Mouse (Mus musculus) forebrain, embryonic 16.5 days (tissue): ENCODE data around the gene Ccdc69. TPM values are rescaled to one million over a fixed set of nuclear protein-coding genes. Genes with fewer than 3 reads are reported as not detected.
A peak's percentile ranks its signal among the peaks of the same experiment; 100 is the strongest.

ENCODE experiments used
- ATAC-seq: fragments of 200-750 bp; cut with Nextera tagmentation; 2 replicates; pipeline ENCODE4 v1.8.0; 2017; ENCODE audit warnings: mild to moderate bottlenecking, moderate library complexity
- H3K27ac ChIP-seq: fragments of 300-500 bp; sonication (generic); 2 replicates; pipeline ENCODE4 v1.5.1; 2014; ENCODE audit warnings: low read length, control low read depth
- H3K27me3 ChIP-seq: fragments of 300-500 bp; sonication (generic); replicated peaks from 2 replicates; pipeline ENCODE4 v1.6.1; 2014; ENCODE audit warnings: low read length; ENCODE audit not compliant: control insufficient read depth, insufficient read depth
- H3K36me3 ChIP-seq: fragments of 300-500 bp; sonication (generic); 2 replicates; pipeline ENCODE4 v1.6.1; 2014; ENCODE audit not compliant: control insufficient read depth, insufficient read depth
- H3K4me1 ChIP-seq: fragments of 300-500 bp; sonication (generic); replicated peaks from 2 replicates; pipeline ENCODE4 v1.6.1; 2014; ENCODE audit warnings: low read length; ENCODE audit not compliant: control insufficient read depth, insufficient read depth
- H3K4me2 ChIP-seq: fragments of 300-500 bp; sonication (generic); 2 replicates; pipeline ENCODE4 v1.6.1; 2014; ENCODE audit warnings: mild to moderate bottlenecking, low read length, control low read depth
- H3K4me3 ChIP-seq: fragments of 300-500 bp; sonication (generic); replicated peaks from 2 replicates; pipeline ENCODE4 v1.5.1; 2014; ENCODE audit warnings: mild to moderate bottlenecking, low read length, control low read depth
- H3K9ac ChIP-seq: fragments of 300-500 bp; sonication (generic); replicated peaks from 2 replicates; pipeline ENCODE4 v1.6.1; 2014; ENCODE audit warnings: low read depth, low read length, control low read depth
- H3K9me3 ChIP-seq: fragments of 300-500 bp; sonication (generic); 2 replicates; pipeline ENCODE4 v1.6.1; 2016; ENCODE audit warnings: low read length; ENCODE audit not compliant: control insufficient read depth
- WGBS: fragments of 180-500 bp; shearing (Covaris S2); extraction: QIAGEN DNeasy Blood & Tissue Kit; methylation state at CpG from one replicate; pipeline ENCODE4 v1.1.7; 2014; 5-methylcytosine and 5-hydroxymethylcytosine counted together
- polyA plus RNA-seq: library from polyadenylated mRNA; unstranded; fragments of >200 nt; fragmentation: Nextera tagmentation; extraction: Ambion mirVana; gene quantifications from 2 replicates; pipeline ENCODE4 v1.2.1, GENCODE M21; 2015

The Ccdc69 gene
- polyA plus RNA-seq, 1 experiment from 2014 or later, result 0.29 TPM

DNA sequence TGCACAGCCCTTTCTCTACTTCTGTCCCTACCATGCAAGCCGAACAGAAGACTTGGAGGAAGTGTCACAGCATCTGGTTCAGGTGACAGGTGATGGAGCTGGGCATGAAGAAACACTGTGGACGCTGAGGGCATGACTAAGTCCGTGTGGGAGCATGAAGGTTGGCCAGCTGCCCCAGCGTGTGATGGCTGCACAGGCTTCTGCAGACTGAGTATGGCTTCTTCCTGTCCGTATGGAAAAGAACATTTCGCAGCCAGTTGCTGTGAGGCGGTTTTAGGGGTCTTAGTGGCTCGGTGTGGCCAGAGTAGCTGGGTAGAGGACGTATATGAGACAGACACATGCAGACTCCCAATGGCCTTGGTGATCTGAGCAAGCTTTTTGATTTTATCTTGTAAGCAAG is 3.3 kb upstream of the Ccdc69 start:
- no peak for ATAC-seq
- 90% methylated on average over 9 of the region's 9 CpGs for WGBS
- H3K27me3 ChIP-seq, result peaks cover 3% of the 10 kb centered on the region; the same call in 1 of the 2 replicates

DNA sequence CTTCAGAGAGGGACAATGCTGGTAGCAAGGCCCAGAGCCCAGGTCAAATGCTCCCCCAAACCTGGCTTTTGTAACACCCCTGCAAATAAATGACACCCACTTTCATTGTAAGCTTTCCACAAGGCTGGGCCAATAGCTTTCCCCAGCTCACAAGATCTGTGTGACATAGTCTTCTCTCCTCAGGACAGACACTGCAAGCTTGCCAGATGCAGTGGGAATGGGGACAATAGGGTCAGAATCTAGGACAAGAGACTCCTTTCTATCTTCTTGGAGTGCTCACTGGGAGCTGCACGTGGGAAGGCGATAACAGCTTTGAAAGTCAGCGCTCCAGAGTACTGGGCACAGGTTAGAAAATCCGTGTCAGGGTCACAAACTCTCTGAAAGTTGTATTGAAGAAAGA is 1.2 kb upstream of the Ccdc69 start:
- Histone ChIP-seq H3K27ac (no peak overlapping the region), H3K4me1 (peaks cover 14% of the 10 kb centered on the region), H3K27me3 (peaks cover 3% of the 10 kb centered on the region; the same call in 1 of the 2 replicates), H3K4me2 (no peak overlapping the region), H3K4me3 (no peak overlapping the region), H3K9ac (no peak overlapping the region), H3K9me3 (no peaks in the 10 kb centered on the region), H3K36me3 (no peaks in the 10 kb centered on the region)
- 66% methylated on average over 4 of the region's 4 CpGs for WGBS
- no peak for ATAC-seq

More for the DNA sequence above, 3.3 kb upstream of the Ccdc69 start:
- Histone ChIP-seq H3K4me2 (no peak overlapping the region), H3K4me1 (peaks cover 9% of the 10 kb centered on the region), H3K27ac (no peak overlapping the region), H3K36me3 (no peaks in the 10 kb centered on the region), H3K9ac (no peak overlapping the region), H3K9me3 (no peaks in the 10 kb centered on the region), H3K4me3 (no peak overlapping the region)

DNA sequence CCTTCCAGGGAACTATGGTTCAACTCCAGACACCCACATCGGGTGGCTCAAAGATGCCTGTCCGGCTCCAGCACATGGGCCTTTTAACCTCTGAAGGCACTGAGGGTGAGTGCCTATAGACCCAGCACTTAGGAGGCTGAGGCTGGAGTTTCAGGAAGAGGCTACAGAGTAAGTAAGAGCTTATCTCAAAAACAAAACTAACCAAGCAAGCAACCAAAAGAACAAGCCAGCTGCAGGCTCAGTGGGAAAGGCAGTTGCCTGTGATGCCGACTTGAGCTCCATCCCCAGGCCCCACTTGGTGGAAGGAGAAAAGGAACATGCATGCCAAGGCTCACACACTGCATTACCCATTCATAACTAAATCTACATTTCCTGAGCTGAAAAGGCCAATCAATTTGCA is 571 bp upstream of the Ccdc69 start:
- peaks cover 3% of the 10 kb centered on the region; the same call in 1 of the 2 replicates for H3K27me3 ChIP-seq
- peaks cover 14% of the 10 kb centered on the region for H3K4me1 ChIP-seq
- no peak overlapping the region for H3K4me2 ChIP-seq
- H3K4me3 ChIP-seq, result no peak overlapping the region
- ATAC-seq, result no peak
- no peak overlapping the region for H3K9ac ChIP-seq
- WGBS, result 61% methylated on average over 3 of the region's 3 CpGs
- no peak overlapping the region for H3K27ac ChIP-seq
- H3K9me3 ChIP-seq, result no peaks in the 10 kb centered on the region
- H3K36me3 ChIP-seq, result no peaks in the 10 kb centered on the region

DNA sequence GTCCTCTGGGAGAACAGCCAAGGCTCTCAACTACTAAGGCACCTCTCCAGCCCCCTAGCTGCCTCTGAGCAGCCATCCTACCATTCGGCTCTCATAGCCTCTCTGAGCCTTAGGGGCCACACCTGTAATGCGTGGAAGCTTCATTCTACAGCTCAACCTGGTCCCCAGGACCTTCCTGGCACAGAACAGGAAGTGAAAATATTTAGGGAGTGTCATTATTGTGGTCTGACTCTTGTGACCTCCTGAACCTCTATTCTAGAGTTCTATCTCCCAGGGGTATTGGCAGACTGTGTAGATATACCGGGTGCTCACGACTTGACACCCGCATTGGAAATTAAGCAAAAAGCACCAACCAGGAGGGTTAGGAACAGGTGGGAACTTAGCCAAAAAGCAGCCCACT is 1.7 kb downstream of the Ccdc69 start:
- Histone ChIP-seq H3K36me3 (no peaks in the 10 kb centered on the region), H3K27ac (no peak overlapping the region), H3K4me3 (no peak overlapping the region), H3K4me1 (peaks cover 14% of the 10 kb centered on the region), H3K9ac (no peak overlapping the region), H3K4me2 (no peak overlapping the region), H3K27me3 (peaks cover 3% of the 10 kb centered on the region; the same call in 1 of the 2 replicates), H3K9me3 (no peaks in the 10 kb centered on the region)
- 87% methylated on average over 5 of the region's 5 CpGs for WGBS
- no peak for ATAC-seq

DNA sequence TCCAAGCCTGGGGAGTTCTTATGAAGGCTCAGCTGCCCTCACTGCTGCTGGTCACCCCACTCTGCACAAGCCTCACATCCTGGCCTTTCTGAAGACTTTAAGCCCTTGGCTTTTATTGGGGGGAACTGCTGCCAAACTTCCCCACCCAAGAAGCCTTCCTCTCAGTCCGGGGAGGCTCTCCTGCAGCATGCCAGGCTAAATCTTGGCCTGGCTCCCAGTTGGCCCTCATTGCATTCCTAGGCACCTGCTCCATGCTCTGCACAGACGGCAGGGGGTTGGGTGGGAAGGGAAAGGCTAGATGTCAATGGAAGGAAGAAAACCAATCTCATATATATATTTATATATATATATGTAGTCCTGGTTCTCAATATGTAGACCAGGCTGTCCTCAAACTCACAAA is 2.3 kb downstream of the Ccdc69 start:
- Histone ChIP-seq H3K27me3 (peaks cover 3% of the 10 kb centered on the region; the same call in 1 of the 2 replicates), H3K4me1 (peaks cover 14% of the 10 kb centered on the region), H3K9ac (no peak overlapping the region), H3K9me3 (no peaks in the 10 kb centered on the region), H3K36me3 (no peaks in the 10 kb centered on the region), H3K27ac (no peak overlapping the region), H3K4me2 (no peak overlapping the region), H3K4me3 (no peak overlapping the region)
- ATAC-seq, result peak; percentile 70
- WGBS, result 18% methylated on average over 2 of the region's 2 CpGs

DNA sequence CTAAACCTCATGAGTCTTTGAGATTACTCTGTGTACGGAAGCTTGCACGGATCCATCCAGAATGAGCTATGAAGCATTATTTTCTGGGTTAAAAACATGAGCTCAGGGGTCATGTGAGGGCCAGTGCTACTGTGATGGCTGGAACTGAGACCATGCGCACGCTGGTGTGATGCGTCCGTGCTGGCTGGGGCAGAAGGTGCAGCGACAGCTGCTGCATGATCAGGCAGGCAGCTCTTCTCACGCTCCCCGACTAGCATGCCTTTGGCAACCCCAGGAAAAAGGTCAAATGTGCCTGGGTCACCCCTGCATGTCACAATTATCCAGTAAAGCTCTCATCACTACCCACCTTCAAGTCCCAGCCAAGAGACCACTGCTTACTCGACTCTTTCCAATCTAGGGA is 4.7 kb downstream of the Ccdc69 start:
- Histone ChIP-seq H3K4me2 (no peak overlapping the region), H3K9me3 (no peaks in the 10 kb centered on the region), H3K4me3 (no peak overlapping the region), H3K4me1 (peaks cover 16% of the 10 kb centered on the region), H3K9ac (no peak overlapping the region), H3K36me3 (no peaks in the 10 kb centered on the region), H3K27me3 (peaks cover under 1% of the 10 kb centered on the region; the same call in 1 of the 2 replicates), H3K27ac (no peak overlapping the region)
- 72% methylated on average over 10 of the region's 10 CpGs for WGBS
- no peak for ATAC-seq

DNA sequence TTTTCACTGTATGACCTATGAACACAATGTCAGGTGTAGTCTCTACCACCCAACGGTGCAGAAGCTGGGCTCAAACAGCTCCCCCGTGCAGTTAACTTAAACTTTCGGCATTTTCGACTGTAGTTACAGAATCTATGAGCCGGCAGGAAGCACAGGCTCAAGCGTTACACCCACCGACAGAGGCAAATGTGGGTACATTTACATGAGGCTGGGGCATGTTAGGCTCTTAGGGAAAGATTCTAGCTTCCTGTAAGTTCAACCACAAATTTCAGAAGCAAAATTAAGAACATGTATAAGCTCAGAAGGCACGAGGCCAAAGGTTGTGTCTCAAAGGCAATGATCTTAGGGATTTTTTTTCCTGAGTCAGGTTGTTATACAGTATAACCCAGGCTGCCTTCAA is 5.5 kb downstream of the Ccdc69 start:
- WGBS, result 88% methylated on average over 8 of the region's 8 CpGs
- no peak overlapping the region for H3K4me2 ChIP-seq
- H3K27ac ChIP-seq, result no peak overlapping the region
- no peak overlapping the region for H3K4me3 ChIP-seq
- no peak for ATAC-seq
- no peaks in the 10 kb centered on the region for H3K36me3 ChIP-seq
- no peak overlapping the region for H3K9ac ChIP-seq
- no peaks in the 10 kb centered on the region for H3K9me3 ChIP-seq
- peaks cover 11% of the 10 kb centered on the region for H3K4me1 ChIP-seq
- no peaks in the 10 kb centered on the region for H3K27me3 ChIP-seq

DNA sequence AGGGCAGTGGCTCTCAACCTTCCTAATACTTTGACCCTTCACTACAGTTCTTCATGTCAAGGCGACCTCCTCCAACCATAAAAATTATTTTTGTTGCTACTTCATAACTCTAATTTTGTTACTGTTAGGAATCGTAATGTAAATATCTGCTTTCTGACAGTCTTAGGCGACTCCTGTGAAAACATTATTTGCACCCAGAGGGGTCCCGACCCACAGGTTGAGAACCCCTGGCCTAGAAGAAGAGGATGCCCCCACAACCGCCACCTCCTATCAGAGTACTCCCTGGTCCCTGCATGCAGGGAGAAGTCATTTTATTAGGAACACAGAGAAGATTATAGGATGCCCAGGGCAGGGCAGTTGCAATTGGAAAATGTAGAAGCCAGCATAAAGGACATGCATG is 6.6 kb downstream of the Ccdc69 start:
- no peak overlapping the region for H3K27ac ChIP-seq
- H3K4me1 ChIP-seq, result peaks cover 10% of the 10 kb centered on the region
- no peaks in the 10 kb centered on the region for H3K36me3 ChIP-seq
- no peaks in the 10 kb centered on the region for H3K9me3 ChIP-seq
- ATAC-seq, result no peak
- WGBS, result 93% methylated on average over 5 of the region's 5 CpGs
- no peaks in the 10 kb centered on the region for H3K27me3 ChIP-seq
- no peak overlapping the region for H3K4me3 ChIP-seq
- no peak overlapping the region for H3K4me2 ChIP-seq
- no peak overlapping the region for H3K9ac ChIP-seq

DNA sequence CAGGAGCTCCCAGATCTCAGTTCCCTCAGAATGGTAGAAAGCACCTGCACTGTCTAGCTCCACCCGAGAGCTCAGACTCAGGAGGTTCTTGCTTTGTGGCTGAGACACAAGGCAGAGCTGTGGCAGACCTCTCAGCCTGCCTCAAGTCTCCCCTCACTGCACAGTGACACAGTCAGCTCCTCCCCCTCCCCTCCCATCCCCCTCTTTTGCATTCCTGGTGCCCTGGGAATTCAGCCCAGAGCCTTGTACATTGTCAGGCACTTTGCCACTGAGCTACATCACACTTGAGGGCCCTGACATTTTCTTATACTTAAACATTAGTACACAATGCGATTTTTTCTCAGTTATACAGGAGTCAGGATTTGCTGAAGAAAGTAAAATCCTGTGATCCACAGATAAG is 8.9 kb downstream of the Ccdc69 start:
- ATAC-seq, result peak; percentile 62
- H3K4me3 ChIP-seq, result no peak overlapping the region
- no peak overlapping the region for H3K9ac ChIP-seq
- WGBS, result 33% methylated on average over 2 of the region's 2 CpGs
- no peaks in the 10 kb centered on the region for H3K27me3 ChIP-seq
- H3K4me2 ChIP-seq, result no peak overlapping the region
- H3K9me3 ChIP-seq, result no peaks in the 10 kb centered on the region
- peaks cover 4% of the 10 kb centered on the region; the same call in 1 of the 2 replicates for H3K4me1 ChIP-seq
- no peak overlapping the region for H3K27ac ChIP-seq
- no peaks in the 10 kb centered on the region for H3K36me3 ChIP-seq

DNA sequence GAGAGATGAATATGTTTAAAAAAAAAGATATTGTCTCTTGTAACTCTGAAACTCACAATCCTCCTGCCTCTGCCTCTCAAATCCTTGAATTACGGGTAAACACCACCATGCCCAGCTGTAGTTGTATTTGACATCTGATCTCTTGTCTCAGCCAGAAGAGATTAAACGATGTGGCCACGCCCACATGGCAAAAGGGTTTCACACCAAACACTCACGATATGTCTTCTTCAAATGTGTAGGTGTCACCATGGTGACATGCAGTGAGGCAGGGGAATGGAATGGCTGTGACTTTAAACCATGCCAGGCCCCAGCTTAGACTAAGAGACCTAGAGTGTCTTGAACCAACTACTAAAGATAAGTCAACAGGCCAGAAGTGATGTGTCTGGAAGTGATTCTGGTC is 11.0 kb downstream of the Ccdc69 start:
- WGBS, result 50% methylated on average over 4 of the region's 4 CpGs
- Histone ChIP-seq H3K9me3 (no peaks in the 10 kb centered on the region), H3K27ac (no peak overlapping the region), H3K9ac (no peak overlapping the region), H3K4me3 (no peak overlapping the region), H3K4me1 (peaks cover 4% of the 10 kb centered on the region; the same call in 1 of the 2 replicates), H3K4me2 (no peak overlapping the region), H3K27me3 (no peaks in the 10 kb centered on the region), H3K36me3 (no peaks in the 10 kb centered on the region)
- ATAC-seq, result no peak
